Mouse (Mus musculus) myocyte (in vitro differentiated cells): ENCODE results near the gene Gstm6. TPM values are rescaled to one million over a fixed set of nuclear protein-coding genes. Genes with fewer than 3 reads are reported as not detected.
"Not testable (repeated sequence)": the region's sequence is repeated elsewhere in the genome, so short reads cannot be mapped to it uniquely, and the experiment has no call there.

Experiments
- H3K27me3 ChIP-seq: one replicate; pipeline ENCODE4 v1.6.1; 2011; ENCODE audit not compliant: control insufficient read depth, insufficient read depth, insufficient read length
- H3K36me3 ChIP-seq: one replicate; pipeline ENCODE4 v1.6.1; 2011; ENCODE audit not compliant: control insufficient read depth, insufficient read depth
- H3K4me2 ChIP-seq: one replicate; pipeline ENCODE4 v1.6.1; 2011; ENCODE audit warnings: low read depth, control low read depth
- H3K4me3 ChIP-seq: one replicate; pipeline ENCODE4 v1.5.1; 2011; ENCODE audit warnings: mild to moderate bottlenecking, control low read depth, moderate library complexity
- H3K79me2 ChIP-seq: one replicate; pipeline ENCODE4 v1.6.1; 2011; ENCODE audit not compliant: control insufficient read depth, insufficient read depth
- H3ac ChIP-seq: one replicate; pipeline ENCODE4 v1.6.1; 2011; ENCODE audit not compliant: control insufficient read depth, insufficient read length
- CEBPB ChIP-seq: IDR thresholded peaks from 2 replicates; pipeline ENCODE4 v1.6.1; 2011; ENCODE audit warnings: mild to moderate bottlenecking, moderate library complexity; ENCODE audit not compliant: poor library complexity, insufficient read depth, severe bottlenecking
- E2F4 ChIP-seq: IDR thresholded peaks from one replicate; pipeline ENCODE4 v1.6.1; 2011; ENCODE audit warnings: mild to moderate bottlenecking, control low read depth, moderate library complexity; ENCODE audit not compliant: insufficient read depth
- MAX ChIP-seq: IDR thresholded peaks from one replicate; pipeline ENCODE4 v1.6.1; 2011; ENCODE audit warnings: low read depth, mild to moderate bottlenecking, control low read depth
- MYOD1 ChIP-seq, 3 experiments: IDR thresholded peaks; one replicate each; pipeline ENCODE4 v1.6.1; 2011; ENCODE audit warnings: control low read depth in 2 of 3, low read depth in 2 of 3, mild to moderate bottlenecking in 2 of 3, moderate library complexity in 1 of 3; ENCODE audit not compliant: insufficient read length in 2 of 3, control insufficient read depth in 1 of 3
- MYOG ChIP-seq, 3 experiments: IDR thresholded peaks; one replicate each; pipeline ENCODE4 v1.6.1; 2011; ENCODE audit warnings: control low read depth in 2 of 3, low read depth in 2 of 3, mild to moderate bottlenecking in 2 of 3; ENCODE audit not compliant: insufficient read length in 2 of 3, control insufficient read depth in 1 of 3, insufficient read depth in 1 of 3
- POLR2A ChIP-seq: IDR thresholded peaks from one replicate; pipeline ENCODE4 v1.6.1; 2011; ENCODE audit warnings: low read depth, mild to moderate bottlenecking, control low read depth, moderate library complexity; ENCODE audit not compliant: insufficient read length
- POLR2AphosphoS2 ChIP-seq: IDR thresholded peaks from one replicate; pipeline ENCODE4 v1.6.1; 2011; ENCODE audit warnings: low read depth, control low read depth; ENCODE audit not compliant: insufficient read length
- REST ChIP-seq: IDR thresholded peaks from one replicate; pipeline ENCODE4 v1.6.1; 2011; ENCODE audit warnings: mild to moderate bottlenecking, control low read depth, moderate library complexity; ENCODE audit not compliant: insufficient read depth, insufficient read length
- SRF ChIP-seq: IDR thresholded peaks from one replicate; pipeline ENCODE4 v1.6.1; 2011; ENCODE audit warnings: low read depth; ENCODE audit not compliant: control insufficient read depth, insufficient read length
- TCF12 ChIP-seq: IDR thresholded peaks from one replicate; pipeline ENCODE4 v1.6.1; 2011; ENCODE audit warnings: mild to moderate bottlenecking, control low read depth; ENCODE audit not compliant: poor library complexity, insufficient read depth, severe bottlenecking
- TCF3 ChIP-seq: IDR thresholded peaks from one replicate; pipeline ENCODE4 v1.6.1; 2011; ENCODE audit warnings: low read depth, control low read depth; ENCODE audit not compliant: insufficient read length
- USF1 ChIP-seq: IDR thresholded peaks from one replicate; pipeline ENCODE4 v1.6.1; 2011; ENCODE audit warnings: low read depth, mild to moderate bottlenecking, control low read depth, moderate library complexity
- polyA plus RNA-seq: library from polyadenylated mRNA; unstranded; fragments of >200 nt; fragmentation: generic; extraction: Trizol; gene quantifications from one replicate; pipeline ENCODE4 v1.2.1, GENCODE M21; 2012; ENCODE audit warnings: missing spikeins

Gene Gstm6
- polyA plus RNA-seq, 1 experiment: not detected

- no peaks in the 10 kb centered on the region for H3K36me3 ChIP-seq
Measured at GRCm38 (mm10) chr3:107968724-107969395, 25.3 kb upstream of the Gstm6 start, which contains the start of gene Gstm3. Gene Gstm3, minus strand, starts transcription at chr3:107969283.

GRCm38 (mm10) chr3:107966631-107967030, 23.1 kb upstream of the Gstm6 start:
- no peaks in the 10 kb centered on the region for H3K36me3 ChIP-seq
- H3K4me3 ChIP-seq: no peak overlapping the region
- no peaks in the 10 kb centered on the region for H3K79me2 ChIP-seq
- H3K27me3 ChIP-seq: peaks cover 23% of the 10 kb centered on the region
- TF ChIP-seq REST (no peak), TCF12 (no peak)
- H3ac ChIP-seq: no peak overlapping the region
- H3K4me2 ChIP-seq: no peak overlapping the region

More at GRCm38 (mm10) chr3:107968724-107969395, 25.3 kb upstream of the Gstm6 start, which contains the start of gene Gstm3:
- peaks cover 24% of the 10 kb centered on the region for H3K27me3 ChIP-seq
- no peak within 1 kb of the TSS for H3ac ChIP-seq
- H3K4me2 ChIP-seq: no peak within 1 kb of the TSS
- TF ChIP-seq POLR2AphosphoS2 (no peak), REST (no peak), MYOD1 (IDR thresholded peaks at IDR 0.05; ENCODE audit: control insufficient read depth in 1 of 3, insufficient read length in 2 of 3, low read depth in 2 of 3) (no peak), SRF (no peak), MAX (no peak), POLR2A (no peak), CEBPB (no peak), E2F4 (no peak), TCF3 (no peak), MYOG (IDR thresholded peaks at IDR 0.05; ENCODE audit: control insufficient read depth in 1 of 3, insufficient read depth in 1 of 3, insufficient read length in 2 of 3, low read depth in 2 of 3) (no peak), TCF12 (no peak), USF1 (no peak)
- no peaks in the 10 kb centered on the region for H3K79me2 ChIP-seq
- H3K4me3 ChIP-seq: no peak within 1 kb of the TSS

GRCm38 (mm10) chr3:107965592-107965991, 22.0 kb upstream of the Gstm6 start:
- H3K36me3 ChIP-seq: no peaks in the 10 kb centered on the region
- no peak overlapping the region for H3ac ChIP-seq
- no peak overlapping the region for H3K4me2 ChIP-seq
- no peaks in the 10 kb centered on the region for H3K79me2 ChIP-seq
- H3K4me3 ChIP-seq: no peak overlapping the region
- TF ChIP-seq TCF12 (no peak), POLR2A (no peak), CEBPB (no peak), MYOG (IDR thresholded peaks at IDR 0.05; ENCODE audit: control insufficient read depth in 1 of 3, insufficient read depth in 1 of 3, insufficient read length in 2 of 3, low read depth in 2 of 3) (no peak), USF1 (no peak), SRF (no peak), REST (no peak), POLR2AphosphoS2 (no peak), TCF3 (no peak), MYOD1 (IDR thresholded peaks at IDR 0.05; ENCODE audit: control insufficient read depth in 1 of 3, insufficient read length in 2 of 3, low read depth in 2 of 3) (no peak), MAX (no peak), E2F4 (no peak)
- peaks cover 19% of the 10 kb centered on the region for H3K27me3 ChIP-seq

GRCm38 (mm10) chr3:107964656-107965308, 21.2 kb upstream of the Gstm6 start:
- Histone ChIP-seq H3ac (no peak overlapping the region), H3K4me2 (no peak overlapping the region), H3K4me3 (no peak overlapping the region), H3K27me3 (peaks cover 17% of the 10 kb centered on the region), H3K36me3 (no peaks in the 10 kb centered on the region), H3K79me2 (no peaks in the 10 kb centered on the region)
- TF ChIP-seq USF1: no peak
- TF ChIP-seq POLR2AphosphoS2: no peak
- no peak for TF ChIP-seq MAX
- no peak for TF ChIP-seq MYOD1 (IDR thresholded peaks at IDR 0.05; ENCODE audit: control insufficient read depth in 1 of 3, insufficient read length in 2 of 3, low read depth in 2 of 3)
- no peak for TF ChIP-seq REST
- no peak for TF ChIP-seq MYOG (IDR thresholded peaks at IDR 0.05; ENCODE audit: control insufficient read depth in 1 of 3, insufficient read depth in 1 of 3, insufficient read length in 2 of 3, low read depth in 2 of 3)
- no peak for TF ChIP-seq SRF
- no peak for TF ChIP-seq TCF3
- no peak for TF ChIP-seq POLR2A
- no peak for TF ChIP-seq TCF12
- TF ChIP-seq CEBPB: no peak
- TF ChIP-seq E2F4: no peak

- H3K79me2 ChIP-seq: no peaks in the 10 kb centered on the region
- peaks cover 12% of the 10 kb centered on the region for H3K27me3 ChIP-seq
- no peak overlapping the region for H3ac ChIP-seq
- no peak overlapping the region for H3K4me2 ChIP-seq
- no peak for TF ChIP-seq USF1
- no peak for TF ChIP-seq TCF12
- TF ChIP-seq E2F4: no peak
- no peak for TF ChIP-seq POLR2A
- TF ChIP-seq POLR2AphosphoS2: no peak
- TF ChIP-seq SRF: no peak
- TF ChIP-seq MAX: no peak
- TF ChIP-seq CEBPB: no peak
- no peak for TF ChIP-seq MYOD1 (IDR thresholded peaks at IDR 0.05; ENCODE audit: control insufficient read depth in 1 of 3, insufficient read length in 2 of 3, low read depth in 2 of 3)
- no peak for TF ChIP-seq MYOG (IDR thresholded peaks at IDR 0.05; ENCODE audit: control insufficient read depth in 1 of 3, insufficient read depth in 1 of 3, insufficient read length in 2 of 3, low read depth in 2 of 3)
- no peak for TF ChIP-seq REST
- TF ChIP-seq TCF3: no peak
- no peak overlapping the region for H3K4me3 ChIP-seq
- no peaks in the 10 kb centered on the region for H3K36me3 ChIP-seq
Measured at GRCm38 (mm10) chr3:107964026-107964425, 20.5 kb upstream of the Gstm6 start.

- not testable (repeated sequence) for H3K79me2 ChIP-seq, H3K4me3 ChIP-seq, H3K4me2 ChIP-seq, H3ac ChIP-seq, H3K36me3 ChIP-seq
- peaks cover 28% of the 10 kb centered on the region for H3K27me3 ChIP-seq
Measured at GRCm38 (mm10) chr3:107955260-107955659, 11.7 kb upstream of the Gstm6 start.
